Mouse (Mus musculus): Measurements from ENCODE around the gene Golga4. TPM values are rescaled to one million over a fixed set of nuclear protein-coding genes. Genes with fewer than 3 reads are reported as not detected.
A peak's percentile ranks its signal among the peaks of the same experiment; 100 is the strongest.

The Golga4 gene
- polyA plus RNA-seq, 1 experiment from 2014 or later: 48.5 TPM

DNA sequence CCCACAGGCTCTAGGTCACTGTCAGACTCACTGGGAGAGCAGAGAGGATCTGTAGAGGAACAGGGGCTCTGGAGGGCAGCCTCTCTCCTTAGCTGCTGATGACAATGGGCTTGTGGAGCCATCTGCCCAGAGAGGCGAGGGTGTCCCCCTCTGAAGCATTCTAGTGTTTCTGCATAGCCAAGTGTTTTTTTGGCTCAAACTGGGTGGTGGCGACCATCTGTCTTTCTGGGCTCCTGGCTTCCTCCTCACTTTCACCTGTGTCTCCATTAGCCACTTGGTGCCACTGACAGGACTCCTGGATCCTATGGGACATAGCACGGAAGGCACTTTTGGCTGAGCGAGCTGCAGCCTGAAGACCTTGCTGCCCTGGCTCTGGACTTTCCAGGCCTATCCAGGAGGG, 65.6 kb downstream of the Golga4 start:
- ATAC-seq (ENCODE audit: low read depth) (no peak), DNase-seq (ENCODE audit: low spot score) (no peak)
- Histone ChIP-seq H3K9ac (ENCODE audit: low read depth, low read length) (no peak overlapping the region), H3K36me3 (ENCODE audit: control insufficient read depth, insufficient read depth, low read length) (peaks cover 91% of the 10 kb centered on the region), H3K4me3 (ENCODE audit: low read depth, low read length) (no peak overlapping the region), H3K4me1 (ENCODE audit: control insufficient read depth, insufficient read depth, low read length) (no peaks in the 10 kb centered on the region), H3K4me2 (ENCODE audit: low read depth, low read length) (no peak overlapping the region), H3K27me3 (replicated peaks; ENCODE audit: control insufficient read depth, insufficient read depth, low read length) (no peaks in the 10 kb centered on the region), H3K27ac (replicated peaks; ENCODE audit: low read depth, low read length) (no peak overlapping the region), H3K9me3 (ENCODE audit: control insufficient read depth, low read length) (no peaks in the 10 kb centered on the region)
- 84% methylated on average over 4 of the region's 4 CpGs for WGBS

DNA sequence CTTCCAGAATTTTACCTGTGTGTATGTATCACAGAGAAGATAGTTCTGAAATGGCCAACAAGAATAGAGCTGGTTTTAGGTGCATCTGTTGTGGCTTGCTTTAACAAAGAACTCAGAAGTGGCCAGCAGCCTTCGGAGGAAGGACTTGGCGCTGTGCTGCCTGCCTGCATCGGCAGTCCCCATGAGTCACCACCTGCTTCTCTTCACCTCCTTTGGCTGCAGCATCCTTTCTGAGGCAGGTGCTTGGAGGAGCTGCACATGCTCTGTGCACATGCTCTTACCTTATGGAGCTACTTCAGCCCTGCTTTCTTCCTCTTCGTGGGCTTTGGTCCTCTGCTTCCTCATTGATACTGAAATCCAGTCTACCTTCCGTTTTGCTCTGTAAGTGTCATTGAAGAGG, 68.8 kb downstream of the Golga4 start:
- 89% methylated on average over 5 of the region's 5 CpGs for WGBS
- Histone ChIP-seq H3K27ac (replicated peaks; ENCODE audit: low read depth, low read length) (no peak overlapping the region), H3K9me3 (ENCODE audit: control insufficient read depth, low read length) (no peaks in the 10 kb centered on the region), H3K9ac (ENCODE audit: low read depth, low read length) (no peak overlapping the region), H3K4me1 (ENCODE audit: control insufficient read depth, insufficient read depth, low read length) (no peaks in the 10 kb centered on the region), H3K4me3 (ENCODE audit: low read depth, low read length) (no peak overlapping the region), H3K27me3 (replicated peaks; ENCODE audit: control insufficient read depth, insufficient read depth, low read length) (no peaks in the 10 kb centered on the region), H3K36me3 (ENCODE audit: control insufficient read depth, insufficient read depth, low read length) (peaks cover 83% of the 10 kb centered on the region), H3K4me2 (ENCODE audit: low read depth, low read length) (no peak overlapping the region)
- ATAC-seq (ENCODE audit: low read depth) (no peak), DNase-seq (ENCODE audit: low spot score) (no peak)

DNA sequence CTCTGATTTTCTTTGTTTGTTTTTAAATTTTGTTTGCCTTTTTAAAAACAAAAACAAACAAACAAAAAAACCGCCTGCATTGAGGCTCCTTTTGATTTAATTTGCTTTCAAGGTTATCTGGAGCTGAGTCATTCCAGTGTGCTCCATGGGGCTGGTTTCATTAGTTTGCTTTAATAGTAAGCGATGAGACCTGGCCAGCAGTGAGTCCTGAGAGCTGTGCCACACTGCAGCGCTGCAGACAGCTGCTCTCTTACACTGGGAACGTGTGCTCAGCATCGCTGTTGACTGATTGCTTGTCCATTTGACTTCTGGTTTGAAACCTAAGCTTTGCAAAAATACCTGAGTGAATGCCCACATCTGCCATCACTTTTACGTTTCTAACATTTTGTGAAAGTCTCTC, 74.3 kb downstream of the Golga4 start:
- Histone ChIP-seq H3K27ac (replicated peaks; ENCODE audit: low read depth, low read length) (no peak overlapping the region), H3K27me3 (replicated peaks; ENCODE audit: control insufficient read depth, insufficient read depth, low read length) (no peaks in the 10 kb centered on the region), H3K36me3 (ENCODE audit: control insufficient read depth, insufficient read depth, low read length) (peaks cover 60% of the 10 kb centered on the region), H3K4me3 (ENCODE audit: low read depth, low read length) (no peak overlapping the region), H3K4me1 (ENCODE audit: control insufficient read depth, insufficient read depth, low read length) (no peaks in the 10 kb centered on the region), H3K4me2 (ENCODE audit: low read depth, low read length) (no peak overlapping the region), H3K9me3 (ENCODE audit: control insufficient read depth, low read length) (no peaks in the 10 kb centered on the region), H3K9ac (ENCODE audit: low read depth, low read length) (no peak overlapping the region)
- ATAC-seq (ENCODE audit: low read depth): no peak
- DNase-seq (ENCODE audit: low spot score): no peak
- 71% methylated on average over 6 of the region's 6 CpGs for WGBS

DNA sequence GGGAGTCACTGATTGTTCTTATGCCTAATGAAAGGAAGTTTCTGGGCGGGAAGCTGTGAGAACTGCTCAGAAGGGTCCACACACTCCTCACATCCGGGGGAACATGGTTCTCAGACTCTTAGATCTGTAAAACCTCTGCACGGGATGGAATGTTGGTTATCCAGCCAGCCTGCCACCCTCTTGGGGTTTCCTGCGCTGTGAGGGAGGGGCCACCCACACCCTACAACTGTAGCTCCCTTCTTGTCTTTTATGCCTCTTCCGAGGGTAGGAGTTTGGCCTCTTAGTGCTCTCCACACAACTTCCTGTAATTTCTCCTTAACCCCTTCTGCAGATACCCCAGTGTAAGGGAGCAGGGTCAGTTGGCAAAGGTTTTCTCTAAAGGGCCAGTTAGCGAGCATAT, 76.7 kb downstream of the Golga4 start:
- Histone ChIP-seq H3K27me3 (replicated peaks; ENCODE audit: control insufficient read depth, insufficient read depth, low read length) (no peaks in the 10 kb centered on the region), H3K4me3 (ENCODE audit: low read depth, low read length) (no peak overlapping the region), H3K27ac (replicated peaks; ENCODE audit: low read depth, low read length) (no peak overlapping the region), H3K9ac (ENCODE audit: low read depth, low read length) (no peak overlapping the region), H3K4me2 (ENCODE audit: low read depth, low read length) (no peak overlapping the region), H3K36me3 (ENCODE audit: control insufficient read depth, insufficient read depth, low read length) (peaks cover 41% of the 10 kb centered on the region), H3K4me1 (ENCODE audit: control insufficient read depth, insufficient read depth, low read length) (no peaks in the 10 kb centered on the region), H3K9me3 (ENCODE audit: control insufficient read depth, low read length) (no peaks in the 10 kb centered on the region)
- DNase-seq (ENCODE audit: low spot score) (no peak), ATAC-seq (ENCODE audit: low read depth) (no peak)
- WGBS: 69% methylated on average over 6 of the region's 6 CpGs

DNA sequence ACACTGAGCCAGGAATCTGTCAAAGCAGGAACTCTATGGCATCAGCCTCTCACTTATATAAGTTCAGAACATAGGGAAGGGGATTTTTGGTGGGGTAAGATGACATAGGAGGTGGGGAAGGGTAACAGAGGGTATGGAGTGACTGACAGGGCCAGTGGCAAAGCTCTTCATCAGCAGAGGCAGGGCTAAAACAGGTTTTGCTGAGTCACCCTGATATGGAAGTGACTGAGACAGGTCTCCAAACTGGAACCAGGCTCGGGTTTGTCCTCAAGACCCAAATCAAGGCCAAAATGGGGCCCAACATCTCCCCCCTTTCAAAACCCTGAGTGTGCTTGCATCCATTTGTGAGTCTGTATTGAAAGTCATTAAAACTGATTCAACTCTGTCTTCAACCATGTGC, 78.8 kb downstream of the Golga4 start:
- ATAC-seq (ENCODE audit: low read depth) (no peak), DNase-seq (ENCODE audit: low spot score) (no peak)
- no peaks in the 10 kb centered on the region for H3K9me3 ChIP-seq (ENCODE audit: control insufficient read depth, low read length)
- H3K4me1 ChIP-seq (ENCODE audit: control insufficient read depth, insufficient read depth, low read length): peaks cover 2% of the 10 kb centered on the region; the same call in 1 of the 2 replicates
- no peaks in the 10 kb centered on the region for H3K27me3 ChIP-seq (replicated peaks; ENCODE audit: control insufficient read depth, insufficient read depth, low read length)
- H3K4me3 ChIP-seq (ENCODE audit: low read depth, low read length): no peak overlapping the region
- H3K36me3 ChIP-seq (ENCODE audit: control insufficient read depth, insufficient read depth, low read length): peaks cover 28% of the 10 kb centered on the region
- no peak overlapping the region for H3K4me2 ChIP-seq (ENCODE audit: low read depth, low read length)
- H3K27ac ChIP-seq (replicated peaks; ENCODE audit: low read depth, low read length): no peak overlapping the region
- 86% methylated on average over 1 of the region's 1 CpGs for whole genome bisulfite sequencing
- no peak overlapping the region for H3K9ac ChIP-seq (ENCODE audit: low read depth, low read length)

DNA sequence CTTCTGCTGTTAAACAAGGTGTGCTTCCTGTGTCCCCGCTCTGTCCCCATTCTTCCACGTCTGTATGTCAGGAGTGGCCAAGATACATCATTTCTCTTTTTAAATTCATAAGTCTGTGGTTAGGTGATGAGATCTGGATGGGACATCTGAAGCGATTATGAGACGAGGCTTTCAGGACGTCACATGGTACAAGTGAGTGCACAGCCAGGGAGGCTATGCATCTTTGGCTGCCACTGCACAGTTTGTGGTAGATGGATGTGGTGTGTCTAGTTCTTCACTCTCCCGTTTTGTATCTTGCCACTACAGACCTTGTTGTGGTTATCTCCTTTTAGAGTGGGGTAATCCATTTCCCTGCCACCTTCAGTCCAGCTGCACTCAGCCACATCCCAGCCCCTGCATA, 79.9 kb downstream of the Golga4 start:
- 72% methylated on average over 6 of the region's 6 CpGs for WGBS
- H3K4me2 ChIP-seq (ENCODE audit: low read depth, low read length): no peak overlapping the region

DNA sequence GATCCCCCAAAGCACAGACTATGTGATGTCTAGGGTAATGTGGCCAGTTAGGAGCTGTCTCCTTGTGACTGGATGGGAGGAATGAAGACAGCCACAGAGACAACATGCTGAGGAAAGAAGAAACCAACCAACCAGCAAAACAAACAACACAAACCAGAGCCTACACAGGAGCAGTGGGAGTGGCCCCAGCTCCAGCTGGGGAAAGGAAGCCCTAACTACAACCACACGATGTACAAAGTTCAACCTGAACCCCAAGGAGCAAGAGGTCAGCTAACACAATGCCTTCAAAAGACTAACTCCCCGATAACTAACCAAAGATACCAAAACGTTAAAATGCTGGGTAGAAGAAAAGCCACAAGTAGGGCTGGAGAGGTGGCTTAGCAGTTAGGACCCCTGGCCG, 81.0 kb downstream of the Golga4 start:
- no peak for ATAC-seq (ENCODE audit: low read depth)
- Histone ChIP-seq H3K36me3 (ENCODE audit: control insufficient read depth, insufficient read depth, low read length) (peaks cover 12% of the 10 kb centered on the region; the same call in 1 of the 2 replicates), H3K9ac (ENCODE audit: low read depth, low read length) (no peak overlapping the region), H3K4me1 (ENCODE audit: control insufficient read depth, insufficient read depth, low read length) (peaks cover 8% of the 10 kb centered on the region), H3K27me3 (replicated peaks; ENCODE audit: control insufficient read depth, insufficient read depth, low read length) (no peaks in the 10 kb centered on the region), H3K27ac (replicated peaks; ENCODE audit: low read depth, low read length) (no peak overlapping the region), H3K4me2 (ENCODE audit: low read depth, low read length) (no peak overlapping the region), H3K9me3 (ENCODE audit: control insufficient read depth, low read length) (no peaks in the 10 kb centered on the region), H3K4me3 (ENCODE audit: low read depth, low read length) (no peak overlapping the region)
- WGBS: 43% methylated on average over 4 of the region's 4 CpGs
- DNase-seq (ENCODE audit: low spot score): no peak

More for the DNA sequence above, 79.9 kb downstream of the Golga4 start:
- H3K27ac ChIP-seq (replicated peaks; ENCODE audit: low read depth, low read length): no peak overlapping the region
- no peaks in the 10 kb centered on the region for H3K27me3 ChIP-seq (replicated peaks; ENCODE audit: control insufficient read depth, insufficient read depth, low read length)
- no peak for ATAC-seq (ENCODE audit: low read depth)
- H3K36me3 ChIP-seq (ENCODE audit: control insufficient read depth, insufficient read depth, low read length): peaks cover 19% of the 10 kb centered on the region
- peaks cover 5% of the 10 kb centered on the region; the same call in 1 of the 2 replicates for H3K4me1 ChIP-seq (ENCODE audit: control insufficient read depth, insufficient read depth, low read length)
- no peaks in the 10 kb centered on the region for H3K9me3 ChIP-seq (ENCODE audit: control insufficient read depth, low read length)
- no peak overlapping the region for H3K4me3 ChIP-seq (ENCODE audit: low read depth, low read length)
- no peak for DNase-seq (ENCODE audit: low spot score)
- H3K9ac ChIP-seq (ENCODE audit: low read depth, low read length): no peak overlapping the region

DNA sequence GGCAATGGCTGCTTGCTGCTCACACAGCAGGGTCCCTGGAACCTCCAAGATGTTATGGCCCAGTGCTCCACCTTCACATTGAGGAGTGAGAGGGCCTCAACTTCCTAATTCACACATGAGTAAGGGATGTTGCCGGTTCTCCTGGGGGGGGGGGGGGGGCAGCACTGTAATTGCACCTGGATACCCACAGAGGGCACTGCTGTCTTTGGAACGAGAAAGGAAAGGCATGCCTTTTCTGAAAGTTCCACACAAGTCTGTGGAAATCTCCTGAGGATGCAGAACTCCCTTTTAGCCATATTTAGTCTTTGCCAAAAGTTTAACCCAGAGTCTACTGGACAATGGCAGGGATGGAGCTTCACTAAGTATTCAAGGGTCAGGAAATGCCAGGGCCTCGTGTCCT, 83.2 kb downstream of the Golga4 start:
- peaks cover 24% of the 10 kb centered on the region for H3K4me1 ChIP-seq (ENCODE audit: control insufficient read depth, insufficient read depth, low read length)

DNA sequence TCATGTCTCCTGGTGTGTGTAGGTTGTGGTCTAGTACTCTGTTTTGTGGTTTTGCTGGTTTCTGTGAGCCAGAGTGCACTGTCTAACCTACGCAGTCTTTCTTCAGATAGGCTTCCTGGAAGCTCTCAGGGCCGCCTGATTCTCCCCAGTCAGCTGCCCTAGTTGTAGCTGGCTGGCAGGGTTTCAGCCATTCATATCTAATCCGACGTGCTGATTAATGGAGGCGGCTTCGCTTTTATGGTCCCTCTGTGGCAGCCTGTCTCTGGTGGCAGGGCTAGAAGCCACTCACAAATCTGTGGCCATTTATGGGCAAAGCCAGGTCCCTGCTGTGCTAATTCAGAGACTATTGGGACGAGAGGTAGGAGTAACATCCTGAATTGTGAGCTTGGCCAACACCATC, 84.2 kb downstream of the Golga4 start:
- Histone ChIP-seq H3K27me3 (replicated peaks; ENCODE audit: control insufficient read depth, insufficient read depth, low read length) (no peaks in the 10 kb centered on the region), H3K27ac (replicated peaks; ENCODE audit: low read depth, low read length) (no peak overlapping the region), H3K4me2 (ENCODE audit: low read depth, low read length) (no peak overlapping the region), H3K36me3 (ENCODE audit: control insufficient read depth, insufficient read depth, low read length) (no peaks in the 10 kb centered on the region), H3K9ac (ENCODE audit: low read depth, low read length) (no peak overlapping the region), H3K4me3 (ENCODE audit: low read depth, low read length) (no peak overlapping the region), H3K4me1 (ENCODE audit: control insufficient read depth, insufficient read depth, low read length) (peaks cover 24% of the 10 kb centered on the region), H3K9me3 (ENCODE audit: control insufficient read depth, low read length) (no peaks in the 10 kb centered on the region)
- 48% methylated on average over 7 of the region's 7 CpGs for WGBS
- DNase-seq (ENCODE audit: low spot score) (peak; percentile 64), ATAC-seq (ENCODE audit: low read depth) (peak; percentile 20; the same call in 1 of the 2 replicates)

More for the DNA sequence above, 83.2 kb downstream of the Golga4 start:
- H3K27me3 ChIP-seq (replicated peaks; ENCODE audit: control insufficient read depth, insufficient read depth, low read length): no peaks in the 10 kb centered on the region
- 18% methylated on average over 3 of the region's 3 CpGs for WGBS
- H3K36me3 ChIP-seq (ENCODE audit: control insufficient read depth, insufficient read depth, low read length): no peaks in the 10 kb centered on the region
- ATAC-seq (ENCODE audit: low read depth) (no peak), DNase-seq (ENCODE audit: low spot score) (peak; percentile 73)
- H3K9ac ChIP-seq (ENCODE audit: low read depth, low read length): no peak overlapping the region
- H3K9me3 ChIP-seq (ENCODE audit: control insufficient read depth, low read length): no peaks in the 10 kb centered on the region
- no peak overlapping the region for H3K4me3 ChIP-seq (ENCODE audit: low read depth, low read length)
- no peak overlapping the region for H3K4me2 ChIP-seq (ENCODE audit: low read depth, low read length)
- no peak overlapping the region for H3K27ac ChIP-seq (replicated peaks; ENCODE audit: low read depth, low read length)
